Mouse (Mus musculus): ENCODE measurements around the gene Arid3c. TPM values are rescaled to one million over a fixed set of nuclear protein-coding genes. Genes with fewer than 3 reads are reported as not detected.
"Not testable (repeated sequence)": the region's sequence is repeated elsewhere in the genome, so short reads cannot be mapped to it uniquely, and the experiment has no call there.

The Arid3c gene
- polyA plus RNA-seq (2016; fragmentation: Nextera tagmentation; extraction: Ambion mirVana) = 1.1 and 1.4 TPM in 2 replicates

DNA sequence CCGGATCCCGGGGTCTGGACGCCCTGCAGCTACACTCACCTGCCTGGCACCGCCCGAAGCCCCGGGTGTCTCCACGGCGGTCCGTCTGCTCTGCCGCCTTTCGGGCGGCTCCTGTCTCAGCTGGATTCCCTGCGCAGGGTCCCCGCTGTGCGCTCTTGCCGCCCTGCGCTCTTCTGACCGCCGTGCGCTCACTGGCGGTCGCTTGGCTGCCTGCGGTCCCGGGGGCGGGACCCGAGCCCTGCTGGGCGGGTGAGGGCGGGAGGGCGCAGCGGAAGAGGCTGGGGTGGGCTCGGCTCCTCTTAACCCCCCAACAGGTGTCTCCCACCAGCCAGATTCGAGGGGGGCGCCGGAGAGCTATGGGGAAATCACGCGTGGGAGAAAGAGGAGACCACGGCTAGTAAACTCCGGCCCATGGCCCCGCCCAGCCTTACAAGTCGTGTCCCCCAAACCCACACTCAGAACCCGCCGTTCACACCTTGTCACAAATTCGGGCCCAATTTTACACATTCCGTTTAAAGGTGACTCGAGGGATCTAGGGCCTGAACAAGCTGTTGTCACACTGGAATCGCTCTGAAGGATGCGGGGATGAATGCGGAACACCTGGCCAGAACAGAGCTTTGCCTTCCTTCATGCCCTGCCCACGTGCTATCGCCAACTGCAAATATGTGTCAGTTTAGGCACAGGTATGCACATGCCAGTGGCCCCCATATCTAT is at the start of gene Arid3c:
Gene Arid3c (minus strand): TSS at position 91 of the 714 bp plus-strand sequence.
- Histone ChIP-seq H3K4me1 (peaks cover 32% of the 10 kb centered on the region), H3K9me3 (peaks cover 6% of the 10 kb centered on the region), H3K4me3 (peak within 1 kb of the TSS; percentile 55), H3K36me3 (replicated peaks) (no peaks in the 10 kb centered on the region), H3K27ac (0 out of 2 replicates have a peak within 1 kb of the TSS, but pooled peaks have one; percentile 48), H3K27me3 (ENCODE audit: poor library complexity, severe bottlenecking) (peaks cover 75% of the 10 kb centered on the region)
- no peak for DNase-seq (ENCODE audit: extremely low spot score, low spot score)
- 2% methylated on average over 50 of the region's 50 CpGs for WGBS

GRCm38 (mm10) chr4:41775840-41776239 is 44.9 kb upstream of the Arid3c start:
- not testable (repeated sequence) for H3K4me1 ChIP-seq; H3K27me3 ChIP-seq (ENCODE audit: poor library complexity, severe bottlenecking); H3K27ac ChIP-seq; H3K4me3 ChIP-seq; DNase-seq (ENCODE audit: extremely low spot score, low spot score); H3K36me3 ChIP-seq (replicated peaks); H3K9me3 ChIP-seq
- WGBS = 95% methylated on average over 1 of the region's 1 CpGs

- not testable (repeated sequence) for DNase-seq (ENCODE audit: extremely low spot score, low spot score); H3K4me1 ChIP-seq; H3K27me3 ChIP-seq (ENCODE audit: poor library complexity, severe bottlenecking); H3K9me3 ChIP-seq; H3K36me3 ChIP-seq (replicated peaks)
- Histone ChIP-seq H3K4me3 (peak overlapping the region; percentile 44), H3K27ac (peak overlapping the region; percentile 60; the same call in 1 of the 2 replicates)
- 62% methylated on average over 3 of the region's 3 CpGs for WGBS
These were observed 43.6 kb upstream of the Arid3c start for GRCm38 (mm10) chr4:41774506-41774905.

DNA sequence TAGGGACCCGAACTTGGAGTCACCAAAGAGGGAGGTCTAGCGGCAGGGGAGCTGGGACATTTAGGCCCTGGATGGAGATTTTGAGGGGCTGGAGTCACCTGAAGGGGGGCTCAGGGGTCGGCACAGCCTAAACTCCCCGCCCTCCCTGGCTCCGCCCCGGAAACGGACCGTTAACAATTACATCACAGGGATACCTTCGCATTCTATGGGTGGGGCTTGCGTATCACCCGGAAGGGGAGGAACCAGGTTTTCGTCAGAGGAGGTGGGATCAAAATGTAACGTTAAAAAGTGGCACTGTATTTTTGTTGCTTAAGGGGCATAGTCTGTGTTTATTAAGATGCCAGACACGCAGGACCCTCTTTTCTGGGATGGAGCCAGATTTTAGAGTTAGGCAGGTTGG is 43.1 kb upstream of the Arid3c start, which contains the start of gene Ccl27a:
Gene Ccl27a (minus strand): TSS at position 246 of the 400 bp plus-strand sequence.
- peak; percentile 81 for DNase-seq (ENCODE audit: extremely low spot score, low spot score)
- H3K27ac ChIP-seq = peak within 1 kb of the TSS; percentile 76
- under 1% methylated on average over 12 of the region's 14 CpGs for WGBS

GRCm38 (mm10) chr4:41773502-41773901 is 42.6 kb upstream of the Arid3c start:
- WGBS = 1% methylated on average over 23 of the region's 25 CpGs
- not testable (repeated sequence) for H3K4me1 ChIP-seq; H3K27me3 ChIP-seq (ENCODE audit: poor library complexity, severe bottlenecking); H3K9me3 ChIP-seq; H3K36me3 ChIP-seq (replicated peaks)
- peak; percentile 68 for DNase-seq (ENCODE audit: extremely low spot score, low spot score)
- peak overlapping the region; percentile 76 for H3K27ac ChIP-seq
- H3K4me3 ChIP-seq = peak overlapping the region; percentile 55

More for the DNA sequence above, 43.1 kb upstream of the Arid3c start, which contains the start of gene Ccl27a:
- H3K27me3 ChIP-seq (ENCODE audit: poor library complexity, severe bottlenecking); H3K36me3 ChIP-seq (replicated peaks); H3K4me1 ChIP-seq; H3K9me3 ChIP-seq: not testable (repeated sequence)
- H3K4me3 ChIP-seq = peak within 1 kb of the TSS; percentile 55

GRCm38 (mm10) chr4:41772946-41773345 is 42.0 kb upstream of the Arid3c start:
- H3K4me1 ChIP-seq; H3K27me3 ChIP-seq (ENCODE audit: poor library complexity, severe bottlenecking); DNase-seq (ENCODE audit: extremely low spot score, low spot score); H3K36me3 ChIP-seq (replicated peaks); H3K27ac ChIP-seq; H3K9me3 ChIP-seq: not testable (repeated sequence)
- WGBS = 3% methylated on average over 7 of the region's 16 CpGs
- peak overlapping the region; percentile 40 for H3K4me3 ChIP-seq

- peaks cover 11% of the 10 kb centered on the region for H3K4me1 ChIP-seq
- not testable (repeated sequence) for H3K27ac ChIP-seq; H3K4me3 ChIP-seq; DNase-seq (ENCODE audit: extremely low spot score, low spot score); H3K9me3 ChIP-seq; H3K27me3 ChIP-seq (ENCODE audit: poor library complexity, severe bottlenecking)
- 86% methylated on average over 10 of the region's 10 CpGs for WGBS
- peaks cover 11% of the 10 kb centered on the region for H3K36me3 ChIP-seq (replicated peaks)
These were observed 36.4 kb upstream of the Arid3c start for GRCm38 (mm10) chr4:41767301-41767700.

- not testable (repeated sequence) for H3K9me3 ChIP-seq; H3K27me3 ChIP-seq (ENCODE audit: poor library complexity, severe bottlenecking); DNase-seq (ENCODE audit: extremely low spot score, low spot score); H3K4me3 ChIP-seq
- 73% methylated on average over 3 of the region's 6 CpGs for WGBS
- Histone ChIP-seq H3K27ac (0 out of 2 replicates have a peak overlapping the region, but pooled peaks have one; percentile 87), H3K4me1 (peaks cover 43% of the 10 kb centered on the region), H3K36me3 (replicated peaks) (peaks cover 18% of the 10 kb centered on the region)
These were observed 32.2 kb upstream of the Arid3c start for GRCm38 (mm10) chr4:41763176-41763575.

DNA sequence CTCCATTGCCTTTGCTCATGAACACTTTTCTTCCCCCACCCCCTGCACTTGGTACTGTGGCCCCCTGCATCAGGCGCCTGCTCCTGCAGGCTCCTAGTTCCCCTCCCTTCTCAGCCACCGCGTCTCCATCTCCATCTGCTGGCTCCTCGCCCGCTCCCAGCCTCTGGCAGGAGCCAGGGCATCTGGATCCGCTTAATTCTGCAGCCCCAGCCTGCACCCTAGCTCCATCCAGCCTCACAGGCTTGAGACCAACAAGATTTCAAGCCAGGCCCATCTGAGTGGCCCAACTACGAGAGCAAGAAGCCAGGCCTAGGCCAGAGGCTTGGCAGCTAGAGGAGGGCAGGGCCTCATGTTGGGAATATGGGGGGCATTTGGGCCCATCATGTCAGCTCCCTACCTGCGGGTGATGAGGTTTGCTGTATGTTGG is 31.8 kb upstream of the Arid3c start:
- not testable (repeated sequence) for H3K9me3 ChIP-seq; DNase-seq (ENCODE audit: extremely low spot score, low spot score); H3K27me3 ChIP-seq (ENCODE audit: poor library complexity, severe bottlenecking)
- H3K27ac ChIP-seq = peak overlapping the region; percentile 87
- peaks cover 15% of the 10 kb centered on the region for H3K36me3 ChIP-seq (replicated peaks)
- peak overlapping the region; percentile 53 for H3K4me3 ChIP-seq
- 41% methylated on average over 8 of the region's 8 CpGs for WGBS
- peaks cover 43% of the 10 kb centered on the region for H3K4me1 ChIP-seq

DNA sequence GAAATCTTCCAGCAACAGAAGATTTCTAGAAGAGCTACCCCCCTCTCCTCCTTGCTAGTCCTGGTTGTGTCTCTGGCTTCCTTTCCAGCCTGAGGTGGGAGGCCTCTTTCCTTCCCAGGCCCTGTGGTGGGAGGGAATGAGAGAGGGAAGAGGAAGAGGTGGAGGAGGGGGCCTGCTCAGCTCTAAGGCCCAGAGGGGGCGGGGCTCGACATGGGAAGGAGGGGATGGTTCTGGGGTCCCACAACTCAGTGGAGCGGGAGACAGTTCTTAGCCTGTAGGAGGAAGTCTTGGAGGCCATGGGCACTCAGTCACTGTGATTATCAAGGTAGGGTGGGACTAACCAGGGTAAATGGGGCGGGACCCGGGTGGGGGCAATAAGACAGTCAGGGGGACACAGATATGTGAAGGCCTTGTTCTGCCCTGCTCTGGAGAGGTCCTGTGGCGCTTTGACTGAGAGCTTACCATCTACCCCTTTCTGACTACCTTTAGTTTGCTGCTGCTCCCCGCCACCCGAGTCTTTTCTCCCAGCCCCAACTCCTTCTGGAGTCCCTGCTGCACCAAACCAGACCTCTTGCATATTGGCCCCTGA is 31.3 kb upstream of the Arid3c start:
- Histone ChIP-seq H3K4me1 (peaks cover 43% of the 10 kb centered on the region), H3K27ac (peak overlapping the region; percentile 87), H3K9me3 (no peaks in the 10 kb centered on the region), H3K4me3 (peak overlapping the region; percentile 53), H3K27me3 (ENCODE audit: poor library complexity, severe bottlenecking) (no peaks in the 10 kb centered on the region), H3K36me3 (replicated peaks) (peaks cover 16% of the 10 kb centered on the region)
- 33% methylated on average over 8 of the region's 8 CpGs for WGBS
- peak; percentile 30 for DNase-seq (ENCODE audit: extremely low spot score, low spot score)

DNA sequence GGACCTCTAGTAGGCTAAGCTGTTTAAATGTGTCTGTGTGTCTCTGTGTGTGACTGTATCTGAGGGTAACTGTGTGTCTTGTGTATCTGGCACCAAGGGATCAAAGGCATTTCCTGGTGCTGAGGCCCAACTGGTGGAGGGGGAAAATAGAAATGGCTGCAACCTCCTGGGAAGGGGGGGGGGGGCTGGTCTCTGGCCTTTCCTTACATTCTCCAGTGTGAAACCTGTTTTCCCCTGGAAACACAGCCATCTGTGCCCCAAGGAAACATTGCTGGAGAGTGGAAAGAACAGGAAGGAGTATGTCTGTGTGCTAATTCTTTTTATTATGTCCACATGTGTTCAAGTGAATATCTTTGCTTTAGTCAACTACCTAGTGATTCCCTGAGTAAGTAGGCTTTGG is 30.7 kb upstream of the Arid3c start:
- H3K36me3 ChIP-seq (replicated peaks) = peaks cover 13% of the 10 kb centered on the region
- H3K27ac ChIP-seq = peak overlapping the region; percentile 87
- H3K4me3 ChIP-seq = peak overlapping the region; percentile 53
- H3K9me3 ChIP-seq = no peaks in the 10 kb centered on the region
- H3K27me3 ChIP-seq (ENCODE audit: poor library complexity, severe bottlenecking) = no peaks in the 10 kb centered on the region
- peaks cover 43% of the 10 kb centered on the region for H3K4me1 ChIP-seq
- DNase-seq (ENCODE audit: extremely low spot score, low spot score) = no peak

DNA sequence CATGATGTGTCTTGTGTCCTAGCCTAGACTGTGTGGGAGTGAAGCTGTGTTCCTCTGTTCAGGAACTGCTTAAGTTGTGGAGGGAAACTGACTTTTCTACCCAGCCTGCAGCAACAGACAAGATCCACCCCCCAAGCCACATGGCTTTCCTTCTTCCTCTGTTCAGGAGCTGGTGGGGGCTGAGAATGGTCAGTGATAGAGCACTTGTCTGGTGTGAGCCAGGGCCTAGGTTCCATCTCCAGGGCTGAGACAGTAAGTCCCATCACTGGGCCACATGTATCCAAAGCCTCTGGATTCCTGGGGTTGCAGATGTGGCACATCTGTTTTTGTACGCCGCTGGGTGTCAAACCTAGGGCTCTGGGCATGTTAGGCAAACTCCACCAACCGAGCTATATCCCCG is 30.0 kb upstream of the Arid3c start:
- H3K4me3 ChIP-seq = peak overlapping the region; percentile 53
- WGBS = 90% methylated on average over 4 of the region's 4 CpGs
- H3K36me3 ChIP-seq (replicated peaks) = peaks cover 12% of the 10 kb centered on the region
- peaks cover 51% of the 10 kb centered on the region for H3K4me1 ChIP-seq
- no peaks in the 10 kb centered on the region for H3K27me3 ChIP-seq (ENCODE audit: poor library complexity, severe bottlenecking)
- DNase-seq (ENCODE audit: extremely low spot score, low spot score) = no peak
- H3K9me3 ChIP-seq = no peaks in the 10 kb centered on the region
- H3K27ac ChIP-seq = peak overlapping the region; percentile 87

- H3K4me3 ChIP-seq = peak overlapping the region; percentile 53
- H3K4me1 ChIP-seq = peaks cover 57% of the 10 kb centered on the region
- peaks cover 12% of the 10 kb centered on the region for H3K36me3 ChIP-seq (replicated peaks)
- no peaks in the 10 kb centered on the region for H3K27me3 ChIP-seq (ENCODE audit: poor library complexity, severe bottlenecking)
- DNase-seq (ENCODE audit: extremely low spot score, low spot score) = peak; percentile 85
- H3K9me3 ChIP-seq = no peaks in the 10 kb centered on the region
- peak overlapping the region; percentile 87 for H3K27ac ChIP-seq
- WGBS = under 1% methylated on average over 15 of the region's 15 CpGs
These were observed 29.4 kb upstream of the Arid3c start for GRCm38 (mm10) chr4:41760288-41760721.

Measured in forebrain, embryonic 10.5 days (tissue).